ENCODE assay signal across 10 mouse cellular contexts in genomic region chr8:126797571-126798334, GRCm38 (mm10).
DNase-seq lines count a peak whose midpoint lies in the region; ATAC-seq and TF ChIP-seq lines count a peak whose summit lies in the region.
"Had no signal": no experiment of that assay in that cellular context is flagged by ENCODE, and none has a peak within 500 bp of the region (broad histone marks: within the 10 kb centered on the region; RNA-seq: fewer than 3 reads in every experiment).

No protein-coding gene starts in this region.

- peaks cover 4% of the 10 kb centered on the region for H3K4me1 ChIP-seq in liver, postnatal 0 days (ENCODE audit: insufficient read depth)
- H3K4me1 ChIP-seq in liver, embryonic 12.5 days = 0 out of 2 replicates have a peak, but pooled peaks cover 3% of the 10 kb centered on the region
- H3K4me1 ChIP-seq in brown adipose tissue, adult 24 weeks (ENCODE audit: control insufficient read depth, insufficient read depth, insufficient read length, low read length) = peaks cover 21% of the 10 kb centered on the region
- 0 out of 2 replicates have a peak, but pooled peaks cover 5% of the 10 kb centered on the region for H3K4me1 ChIP-seq in forebrain, embryonic 10.5 days

- ATAC-seq in liver, postnatal 0 days = peak; percentile 35; the same call in 1 of the 2 replicates
- no peak for ATAC-seq in liver, embryonic 12.5 days
- peak; percentile 34 to 38; a peak in 2 of 4 replicates for ATAC-seq in hematopoietic stem cell, adult 5-6 weeks (replicated peaks in 1 of 2; ENCODE audit: insufficient read depth in 1 of 2, low FRiP score in 2 of 2, low TSS enrichment in 1 of 2, low read depth in 1 of 2, poor library complexity in 2 of 2, severe bottlenecking in 2 of 2)
- peak; percentile 48; the same call in 1 of the 2 replicates for ATAC-seq in monocyte, adult 5-6 weeks (replicated peaks; ENCODE audit: insufficient number of reproducible peaks, low FRiP score, low TSS enrichment, poor library complexity, severe bottlenecking)

- H3K9me3 ChIP-seq in liver, postnatal 0 days (ENCODE audit: low read length) = no peaks in the 10 kb centered on the region
- no peaks in the 10 kb centered on the region for H3K9me3 ChIP-seq in liver, embryonic 12.5 days (replicated peaks)
- H3K9me3 ChIP-seq in forebrain, embryonic 10.5 days = no peaks in the 10 kb centered on the region
- H3K9me3 ChIP-seq: liver, embryonic 15.5 days had no signal

- 84% methylated on average over 9 of the region's 9 CpGs for WGBS in liver, postnatal 0 days (ENCODE audit: insufficient replicate concordance)
- WGBS in liver, embryonic 12.5 days (ENCODE audit: insufficient replicate concordance) = 81% methylated on average over 9 of the region's 9 CpGs
- 95% methylated on average over 9 of the region's 9 CpGs for WGBS in forebrain, embryonic 10.5 days

- DNase-seq in liver, postnatal 0 days = no peak
- DNase-seq in forebrain, embryonic 10.5 days (ENCODE audit: extremely low spot score, low spot score) = no peak
- DNase-seq in gastrocnemius, adult 8-10 months (ENCODE audit: low spot score in 2 of 2) = no peak
- DNase-seq in testis, postnatal 14 days (ENCODE audit: low spot score) = no peak
- DNase-seq: thymus, adult 18-20 months had no signal

- TF ChIP-seq EP300 in liver, postnatal 0 days (IDR thresholded peaks at IDR 0.05; ENCODE audit: low read depth) = no peak

- H3K36me3 ChIP-seq in liver, postnatal 0 days (replicated peaks; ENCODE audit: insufficient read depth, low read length) = no peaks in the 10 kb centered on the region
- no peaks in the 10 kb centered on the region for H3K36me3 ChIP-seq in liver, embryonic 12.5 days
- no peaks in the 10 kb centered on the region for H3K36me3 ChIP-seq in forebrain, embryonic 10.5 days (replicated peaks)
- H3K36me3 ChIP-seq: liver, embryonic 15.5 days had no signal

- no peak overlapping the region for H3K4me3 ChIP-seq in liver, postnatal 0 days (ENCODE audit: low read depth, low read length)
- H3K4me3 ChIP-seq in liver, embryonic 12.5 days = no peak overlapping the region
- no peak overlapping the region for H3K4me3 ChIP-seq in brown adipose tissue, adult 24 weeks (ENCODE audit: insufficient read depth, low read depth, low read length)
- no peak overlapping the region for H3K4me3 ChIP-seq in forebrain, embryonic 10.5 days
- H3K4me3 ChIP-seq: liver, embryonic 15.5 days had no signal

- H3K4me2 ChIP-seq in liver, postnatal 0 days (ENCODE audit: low read depth, low read length) = no peak overlapping the region
- H3K4me2 ChIP-seq in liver, embryonic 12.5 days = no peak overlapping the region
- H3K4me2 ChIP-seq: liver, embryonic 15.5 days had no signal

- no peak overlapping the region for H3K27ac ChIP-seq in liver, postnatal 0 days (ENCODE audit: low read depth)
- H3K27ac ChIP-seq in liver, embryonic 12.5 days = no peak overlapping the region
- peak overlapping the region; percentile 93 for H3K27ac ChIP-seq in brown adipose tissue, adult 24 weeks (replicated peaks; ENCODE audit: low read depth, low read length)
- no peak overlapping the region for H3K27ac ChIP-seq in forebrain, embryonic 10.5 days
- H3K27ac ChIP-seq: liver, embryonic 15.5 days had no signal

- no peak overlapping the region for H3K9ac ChIP-seq in liver, postnatal 0 days (replicated peaks)
- no peak overlapping the region for H3K9ac ChIP-seq in liver, embryonic 12.5 days
- H3K9ac ChIP-seq: liver, embryonic 15.5 days had no signal

- H3K27me3 ChIP-seq in liver, postnatal 0 days (ENCODE audit: insufficient read depth, low read length) = no peaks in the 10 kb centered on the region
- H3K27me3 ChIP-seq in liver, embryonic 12.5 days (replicated peaks) = no peaks in the 10 kb centered on the region
- no peaks in the 10 kb centered on the region for H3K27me3 ChIP-seq in forebrain, embryonic 10.5 days (ENCODE audit: poor library complexity, severe bottlenecking)
- H3K27me3 ChIP-seq: liver, embryonic 15.5 days had no signal

- no peak for TF ChIP-seq CTCF in liver, postnatal 0 days (IDR thresholded peaks at IDR 0.05; ENCODE audit: low read depth)
